Mouse (Mus musculus) embryonic fibroblast, embryonic 13.5 days (primary cell): Measurements from ENCODE around the gene Insig2.

Experiments used
- CTCF ChIP-seq: IDR thresholded peaks from 2 replicates; pipeline ENCODE4 v1.5.1; 2011; ENCODE audit warnings: mild to moderate bottlenecking, control low read depth, low read length, moderate library complexity, borderline replicate concordance; ENCODE audit not compliant: insufficient read depth
- POLR2A ChIP-seq: IDR thresholded peaks from 2 replicates; pipeline ENCODE4 v1.6.1; 2011; ENCODE audit warnings: low read depth, mild to moderate bottlenecking, control low read depth, low read length, moderate library complexity

GRCm38 (mm10) chr1:121280501-121280900, 51.9 kb downstream of the Insig2 start:
- TF ChIP-seq POLR2A (no peak), CTCF (no peak)
